Mouse (Mus musculus) B cell, adult 2 months (primary cell): ENCODE measurements around the gene Myh3.

Experiments
- DNase-seq, 2 experiments: peaks; one replicate each; pipeline ENCODE4 v3.0.0; 2022

Gene Myh3

GRCm38 (mm10) chr11:67110168-67110948 lies 32.3 kb downstream of the Myh3 start:
- peak; percentile 56 to 58 for DNase-seq

GRCm38 (mm10) chr11:67112019-67112850 lies 34.1 kb downstream of the Myh3 start:
- DNase-seq = peak; percentile 73 to 76

- peak; percentile 77 to 82 for DNase-seq
These were observed 34.7 kb downstream of the Myh3 start for GRCm38 (mm10) chr11:67112851-67113202.

- no peak for DNase-seq
These were observed 35.3 kb downstream of the Myh3 start for GRCm38 (mm10) chr11:67113381-67113780.

- no peak for DNase-seq
These were observed 36.2 kb downstream of the Myh3 start for GRCm38 (mm10) chr11:67114261-67114660.

- no peak for DNase-seq
These were observed 36.8 kb downstream of the Myh3 start for GRCm38 (mm10) chr11:67114901-67115300.

GRCm38 (mm10) chr11:67116725-67117124 lies 38.6 kb downstream of the Myh3 start:
- DNase-seq = no peak

- no peak for DNase-seq
These were observed 41.5 kb downstream of the Myh3 start for GRCm38 (mm10) chr11:67119539-67120070.

- DNase-seq = no peak
These were observed 42.7 kb downstream of the Myh3 start for GRCm38 (mm10) chr11:67120697-67121294.

GRCm38 (mm10) chr11:67124943-67125342 lies 46.8 kb downstream of the Myh3 start:
- no peak for DNase-seq

GRCm38 (mm10) chr11:67125361-67125760 lies 47.3 kb downstream of the Myh3 start:
- no peak for DNase-seq

GRCm38 (mm10) chr11:67133526-67133925 lies 55.4 kb downstream of the Myh3 start:
- no peak for DNase-seq

- DNase-seq = no peak
These were observed 56.6 kb downstream of the Myh3 start for GRCm38 (mm10) chr11:67134654-67135053.

GRCm38 (mm10) chr11:67135532-67135931 lies 57.4 kb downstream of the Myh3 start:
- DNase-seq = no peak

GRCm38 (mm10) chr11:67139556-67139955 lies 61.5 kb downstream of the Myh3 start:
- DNase-seq = no peak

- no peak for DNase-seq
These were observed 62.1 kb downstream of the Myh3 start for GRCm38 (mm10) chr11:67140175-67140574.

GRCm38 (mm10) chr11:67141031-67141430 lies 62.9 kb downstream of the Myh3 start:
- DNase-seq = no peak

GRCm38 (mm10) chr11:67142047-67142446 lies 63.9 kb downstream of the Myh3 start:
- DNase-seq = no peak

GRCm38 (mm10) chr11:67143065-67143464 lies 65.0 kb downstream of the Myh3 start:
- no peak for DNase-seq

GRCm38 (mm10) chr11:67143863-67144498 lies 65.9 kb downstream of the Myh3 start:
- DNase-seq = no peak

GRCm38 (mm10) chr11:67144559-67145265 lies 66.6 kb downstream of the Myh3 start:
- DNase-seq = peak; percentile 28 to 45
